8 mouse cellular contexts compared by ENCODE assay signal in the genomic region with DNA sequence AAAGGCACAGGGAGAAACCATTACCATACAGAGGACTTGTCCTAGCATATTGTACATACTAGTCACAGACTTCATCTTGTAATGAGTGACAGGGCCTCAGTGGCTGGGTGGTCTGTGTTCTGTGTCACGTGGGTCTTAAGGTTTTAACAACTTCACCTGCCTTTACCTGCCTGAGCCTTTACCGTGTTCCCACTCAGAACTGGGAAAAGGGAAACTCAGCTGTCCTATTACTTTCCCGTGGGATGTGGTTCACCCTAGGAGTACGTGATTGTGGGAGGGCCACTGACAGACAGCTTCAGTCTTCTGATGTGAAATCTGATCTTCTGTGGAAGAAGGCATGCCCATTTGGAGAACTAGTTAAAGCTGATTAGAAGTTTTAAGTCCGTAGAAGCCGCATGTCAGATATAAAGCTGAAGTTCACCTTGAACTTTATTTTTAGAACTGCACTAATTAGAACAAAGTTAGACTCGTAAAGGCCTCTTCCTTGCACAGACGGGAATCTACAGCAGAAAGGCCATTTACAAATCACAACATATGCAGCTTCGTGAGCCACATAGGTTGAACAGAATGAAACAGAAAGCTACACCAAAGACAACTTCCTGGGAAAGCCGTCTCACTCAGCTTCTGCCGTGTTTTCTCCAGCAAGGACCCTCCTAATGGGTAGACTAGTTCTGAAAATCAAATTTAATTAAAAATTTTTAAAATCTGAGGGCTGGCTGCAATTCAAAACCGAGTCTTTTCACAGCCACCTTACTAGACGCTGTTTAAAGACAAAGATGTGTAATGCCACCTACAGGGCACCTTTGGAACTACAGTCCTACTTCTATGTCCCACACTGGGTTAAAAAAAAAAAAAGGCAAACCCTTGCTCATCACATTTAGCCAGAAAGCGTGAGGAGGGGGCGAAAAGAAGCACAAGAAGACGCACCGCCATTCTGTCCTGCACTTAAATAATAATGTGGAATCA. TPM values are rescaled to one million over a fixed set of nuclear protein-coding genes. Genes with fewer than 3 reads are reported as not detected.
DNase-seq lines count a peak whose midpoint lies in the region; ATAC-seq and TF ChIP-seq lines count a peak whose summit lies in the region.

No protein-coding gene starts in this region.

- no peaks in the 10 kb centered on the region for H3K27me3 ChIP-seq in E14TG2a.4 (ENCODE audit: insufficient read depth, low read length)
- H3K27me3 ChIP-seq in heart, embryonic 13.5 days (replicated peaks) = no peaks in the 10 kb centered on the region
- no peaks in the 10 kb centered on the region for H3K27me3 ChIP-seq in kidney, embryonic 16.5 days (ENCODE audit: insufficient read depth, low read length)
- no peaks in the 10 kb centered on the region for H3K27me3 ChIP-seq in liver, adult 2 months (ENCODE audit: control insufficient read depth, insufficient read depth, low read length)
- no peaks in the 10 kb centered on the region for H3K27me3 ChIP-seq in stomach, embryonic 16.5 days (ENCODE audit: control insufficient read depth, insufficient read depth, low read length)

- no peaks in the 10 kb centered on the region for H3K79me2 ChIP-seq in liver, adult 2 months (ENCODE audit: control insufficient read depth, insufficient read depth, low read length)

- ATAC-seq in erythroid progenitor cell, adult 5-6 weeks (replicated peaks; ENCODE audit: low FRiP score, poor library complexity, severe bottlenecking) = peak; percentile 65; the same call in 1 of the 2 replicates
- ATAC-seq in heart, embryonic 13.5 days (ENCODE audit: extremely low read depth, insufficient number of reproducible peaks, low FRiP score, low TSS enrichment) = no peak
- peak; percentile 72; the same call in 1 of the 2 replicates for ATAC-seq in kidney, embryonic 16.5 days (ENCODE audit: low FRiP score, low TSS enrichment)
- ATAC-seq in monocyte, adult 5-6 weeks (replicated peaks; ENCODE audit: insufficient number of reproducible peaks, low FRiP score, low TSS enrichment, poor library complexity, severe bottlenecking) = peak; percentile 67; the same call in 1 of the 2 replicates
- peak; percentile 38 for ATAC-seq in stomach, embryonic 16.5 days (ENCODE audit: insufficient read depth, low FRiP score)

- WGBS in heart, embryonic 13.5 days = 21% methylated on average over 17 of the region's 17 CpGs
- WGBS in kidney, embryonic 16.5 days = 14% methylated on average over 17 of the region's 17 CpGs
- 8% methylated on average over 17 of the region's 17 CpGs for WGBS in liver, adult 2 months
- 24% methylated on average over 17 of the region's 17 CpGs for WGBS in stomach, embryonic 16.5 days

- H3K9ac ChIP-seq in heart, embryonic 13.5 days = peak overlapping the region; percentile 70
- peak overlapping the region; percentile 59 for H3K9ac ChIP-seq in kidney, embryonic 16.5 days (replicated peaks; ENCODE audit: low read length)
- H3K9ac ChIP-seq in liver, adult 2 months (ENCODE audit: low read depth, low read length) = peak overlapping the region; percentile 68
- peak overlapping the region; percentile 54; the same call in 1 of the 2 replicates for H3K9ac ChIP-seq in stomach, embryonic 16.5 days (ENCODE audit: low read length)

- H3K4me3 ChIP-seq in E14TG2a.4 (replicated peaks; ENCODE audit: low read length) = no peak overlapping the region
- H3K4me3 ChIP-seq in heart, embryonic 13.5 days = peak overlapping the region; percentile 46
- H3K4me3 ChIP-seq in kidney, embryonic 16.5 days (ENCODE audit: low read length) = peak overlapping the region; percentile 42
- H3K4me3 ChIP-seq in liver, adult 2 months (ENCODE audit: insufficient read depth, low read depth, low read length) = peak overlapping the region; percentile 74
- H3K4me3 ChIP-seq in stomach, embryonic 16.5 days (replicated peaks; ENCODE audit: low read length) = peak overlapping the region; percentile 43

- no peak for TF ChIP-seq POLR2A in brain, embryonic 14.5 days (IDR thresholded peaks at IDR 0.05; ENCODE audit: borderline replicate concordance, extremely low read depth, insufficient read depth, insufficient read length, poor library complexity, severe bottlenecking)
- TF ChIP-seq POLR2A in liver, adult 2 months (IDR thresholded peaks at IDR 0.05; ENCODE audit: extremely low read depth, insufficient read depth, low read length) = no peak

- no peaks in the 10 kb centered on the region for H3K9me3 ChIP-seq in E14TG2a.4 (ENCODE audit: low read length)
- no peaks in the 10 kb centered on the region for H3K9me3 ChIP-seq in heart, embryonic 13.5 days
- no peaks in the 10 kb centered on the region for H3K9me3 ChIP-seq in kidney, embryonic 16.5 days (ENCODE audit: low read length)
- no peaks in the 10 kb centered on the region for H3K9me3 ChIP-seq in stomach, embryonic 16.5 days (replicated peaks; ENCODE audit: control insufficient read depth, low read length)

- H3K4me2 ChIP-seq in heart, embryonic 13.5 days = peak overlapping the region; percentile 67
- peak overlapping the region; percentile 57 for H3K4me2 ChIP-seq in kidney, embryonic 16.5 days (replicated peaks; ENCODE audit: low read depth, low read length)
- peak overlapping the region; percentile 52 for H3K4me2 ChIP-seq in stomach, embryonic 16.5 days (ENCODE audit: low read depth, low read length)

- H3K36me3 ChIP-seq in E14TG2a.4 (ENCODE audit: insufficient read depth, low read length) = peaks cover 24% of the 10 kb centered on the region
- peaks cover 35% of the 10 kb centered on the region for H3K36me3 ChIP-seq in heart, embryonic 13.5 days
- peaks cover 17% of the 10 kb centered on the region; the same call in 1 of the 2 replicates for H3K36me3 ChIP-seq in kidney, embryonic 16.5 days (ENCODE audit: insufficient read depth, low read length)
- H3K36me3 ChIP-seq in liver, adult 2 months (ENCODE audit: control insufficient read depth, insufficient read depth, low read length) = peaks cover 4% of the 10 kb centered on the region
- 0 out of 2 replicates have a peak, but pooled peaks cover 3% of the 10 kb centered on the region for H3K36me3 ChIP-seq in stomach, embryonic 16.5 days (ENCODE audit: control insufficient read depth, insufficient read depth, low read length)

- H3K27ac ChIP-seq in heart, embryonic 13.5 days (replicated peaks) = no peak overlapping the region; the same call in 1 of the 2 replicates
- H3K27ac ChIP-seq in kidney, embryonic 16.5 days (ENCODE audit: low read length) = no peak overlapping the region; the same call in 1 of the 2 replicates
- no peak overlapping the region for H3K27ac ChIP-seq in liver, adult 2 months (replicated peaks; ENCODE audit: insufficient read depth, low read depth, low read length)
- H3K27ac ChIP-seq in stomach, embryonic 16.5 days (ENCODE audit: low read length) = peak overlapping the region; percentile 61

- TF ChIP-seq CTCF in E14TG2a.4 (conservative IDR thresholded peaks at IDR 0.05; ENCODE audit: low read length) = peak; percentile 77
- TF ChIP-seq CTCF in brain, embryonic 14.5 days (IDR thresholded peaks at IDR 0.05; ENCODE audit: borderline replicate concordance, extremely low read depth, insufficient read depth, insufficient read length) = peak; percentile 66; the same call in 1 of the 2 replicates
- 0 out of 2 replicates have a peak, but pooled peaks have one; percentile 18 for TF ChIP-seq CTCF in liver, adult 2 months (IDR thresholded peaks at IDR 0.05; ENCODE audit: low read depth, low read length)

- DNase-seq in brain, embryonic 14.5 days (ENCODE audit: low read depth) = peak; percentile 92
- peak; percentile 71 for DNase-seq in liver, adult 2 months (ENCODE audit: extremely low read depth, low read depth, low spot score)

- H3K4me1 ChIP-seq in E14TG2a.4 (replicated peaks; ENCODE audit: low read depth, low read length) = peaks cover 41% of the 10 kb centered on the region
- peaks cover 6% of the 10 kb centered on the region for H3K4me1 ChIP-seq in heart, embryonic 13.5 days
- 0 out of 2 replicates have a peak, but pooled peaks cover 7% of the 10 kb centered on the region for H3K4me1 ChIP-seq in kidney, embryonic 16.5 days (ENCODE audit: insufficient read depth, low read length)
- H3K4me1 ChIP-seq in liver, adult 2 months (ENCODE audit: control insufficient read depth, insufficient read depth, low read length) = peaks cover 7% of the 10 kb centered on the region
- 0 out of 2 replicates have a peak, but pooled peaks cover 8% of the 10 kb centered on the region for H3K4me1 ChIP-seq in stomach, embryonic 16.5 days (ENCODE audit: control insufficient read depth, insufficient read depth, low read length)

RNA-seq across cellular contexts. Expression of a gene that starts 8.6 kb away (rescaled TPM):
- 16.2 and 17.1 TPM in 2 replicates for polyA plus RNA-seq in brain, embryonic 14.5 days (2012; rRNA removed)
- 3.8 and 5.0 TPM in 2 replicates for total RNA-seq in erythroid progenitor cell, adult 5-6 weeks (2015; ENCODE audit: low replicate concordance)
- total RNA-seq in erythroid progenitor cell, adult 5-6 weeks (2017; ENCODE audit: low replicate concordance) = 1.7 TPM in 1 of 2 replicates, not detected in the other
- 16.3 and 19.6 TPM in 2 replicates for polyA plus RNA-seq in heart, embryonic 13.5 days (2015; fragmentation: Nextera tagmentation; extraction: Ambion mirVana)
- 21.2 and 25.7 TPM in 2 replicates for polyA plus RNA-seq in kidney, embryonic 16.5 days (2015; fragmentation: Nextera tagmentation; extraction: Ambion mirVana)
- total RNA-seq in liver, adult 2 months (2014; rRNA removed) = 2.2 and 3.0 TPM in 2 replicates
- polyA plus RNA-seq in liver, adult 2 months (2012; rRNA removed) = 2.6 and 2.9 TPM in 2 replicates
- total RNA-seq in monocyte, adult 5-6 weeks (2017) = 10.9 to 19.7 TPM (median 14.9 TPM) in 3 replicates
- polyA plus RNA-seq in stomach, embryonic 16.5 days (2015; fragmentation: Nextera tagmentation; extraction: Ambion mirVana) = 24.2 and 26.2 TPM in 2 replicates

Comparison
In these comparisons a context has a peak if more than half of its experiments do, and no peak if none do; other contexts are left out.
1. CTCF ChIP-seq: peak in every context shown above with its lines; median percentile 77 in E14TG2a.4; 66 in brain, embryonic 14.5 days; 18 in liver, adult 2 months.